Mouse (Mus musculus): ENCODE measurements around the gene Cd101.

The Cd101 gene

GRCm38 (mm10) chr3:101055216-101055615, 25.9 kb upstream of the Cd101 start:
- TF ChIP-seq GATA4 (IDR thresholded peaks at IDR 0.05; ENCODE audit: insufficient replicate concordance, low read length), result no peak

DNA sequence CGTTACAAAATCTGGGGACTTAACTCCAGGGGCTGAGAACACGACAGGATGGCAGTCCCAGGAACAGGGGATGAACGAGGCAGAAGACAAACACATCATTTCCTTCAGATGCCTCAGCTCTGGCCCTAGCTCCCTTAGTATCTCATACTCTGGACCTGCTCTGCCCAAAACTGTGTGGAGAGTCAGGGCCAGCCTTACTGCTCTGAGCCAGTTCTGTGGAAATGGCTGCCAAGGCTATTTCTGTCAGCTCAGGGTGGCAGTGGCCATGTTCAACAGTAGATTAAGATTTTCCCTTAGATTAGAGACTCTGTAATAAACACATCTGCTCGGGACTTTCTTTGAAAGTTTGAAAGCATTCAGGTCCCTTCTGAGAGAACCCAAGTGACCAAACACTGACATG, 22.2 kb upstream of the Cd101 start:
- no peak for TF ChIP-seq GATA4 (IDR thresholded peaks at IDR 0.05; ENCODE audit: insufficient replicate concordance, low read length)

GRCm38 (mm10) chr3:101049997-101050396, 20.6 kb upstream of the Cd101 start:
- TF ChIP-seq GATA4 (IDR thresholded peaks at IDR 0.05; ENCODE audit: insufficient replicate concordance, low read length), result no peak

- no peak for TF ChIP-seq GATA4 (IDR thresholded peaks at IDR 0.05; ENCODE audit: insufficient replicate concordance, low read length)
Observed at GRCm38 (mm10) chr3:101048781-101049180, 19.4 kb upstream of the Cd101 start.

- TF ChIP-seq GATA4 (IDR thresholded peaks at IDR 0.05; ENCODE audit: insufficient replicate concordance, low read length), result no peak
Observed at GRCm38 (mm10) chr3:101047586-101048275, 18.4 kb upstream of the Cd101 start.

DNA sequence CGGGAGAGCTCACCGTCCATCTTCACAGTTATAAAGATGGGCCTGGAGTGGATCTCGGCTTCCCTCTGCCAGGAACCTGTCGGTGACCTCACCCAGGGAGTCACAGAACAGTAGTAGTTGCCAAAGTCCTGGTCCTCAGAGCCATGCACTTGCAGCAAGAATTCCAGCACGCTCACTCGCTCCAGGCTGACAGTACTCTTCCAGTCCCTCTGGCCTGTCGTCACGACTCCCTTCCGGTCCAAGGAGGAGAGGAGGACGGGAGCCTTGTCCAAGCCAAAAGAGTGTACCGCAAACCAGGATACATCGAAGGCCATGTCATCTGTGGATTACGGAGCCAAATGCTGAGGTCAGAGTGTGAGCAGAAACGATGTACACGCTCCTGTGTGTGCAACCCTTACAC, 16.1 kb upstream of the Cd101 start:
- TF ChIP-seq GATA4 (IDR thresholded peaks at IDR 0.05; ENCODE audit: insufficient replicate concordance, low read length), result no peak

DNA sequence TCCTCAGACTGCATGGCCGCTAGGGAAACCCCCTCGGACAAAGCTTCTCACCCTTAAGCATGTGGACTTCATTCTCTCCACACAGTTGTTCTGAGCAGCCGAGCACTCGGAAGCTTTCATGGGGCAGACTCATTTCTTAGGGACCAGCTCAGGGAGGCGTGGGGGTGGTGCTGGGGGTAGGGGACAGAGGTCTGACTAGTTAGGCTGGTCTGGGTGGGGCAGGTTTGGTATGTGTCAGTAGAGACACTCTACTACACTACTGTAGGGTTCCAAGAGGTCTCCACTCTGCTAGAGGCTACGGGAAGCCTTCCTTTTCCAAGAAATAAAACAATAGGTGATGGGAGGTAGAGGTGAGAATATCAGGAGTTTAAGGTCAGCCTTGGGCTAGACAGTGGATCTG, 15.3 kb upstream of the Cd101 start:
- no peak for TF ChIP-seq GATA4 (IDR thresholded peaks at IDR 0.05; ENCODE audit: insufficient replicate concordance, low read length)

DNA sequence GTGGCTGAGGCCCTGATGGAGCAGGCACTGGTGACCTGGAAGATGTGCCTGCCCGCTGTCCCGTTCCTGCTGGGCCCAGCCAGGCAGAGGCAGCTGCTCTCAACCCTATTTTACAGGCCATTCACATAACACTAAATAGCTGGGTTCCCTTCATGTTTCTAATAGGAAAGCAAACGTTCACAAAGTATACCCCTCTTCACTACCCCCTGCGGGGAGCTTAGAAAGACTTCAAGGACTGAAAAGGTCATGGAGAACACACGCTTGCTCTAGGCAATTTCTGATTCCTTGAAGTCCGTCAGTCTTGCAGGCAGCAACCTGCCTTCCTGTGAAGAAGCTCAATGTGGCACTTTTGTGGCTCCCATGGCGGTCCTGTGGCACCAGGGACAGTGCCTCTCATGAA, 12.6 kb upstream of the Cd101 start:
- no peak for TF ChIP-seq GATA4 (IDR thresholded peaks at IDR 0.05; ENCODE audit: insufficient replicate concordance, low read length)

- no peak for TF ChIP-seq GATA4 (IDR thresholded peaks at IDR 0.05; ENCODE audit: insufficient replicate concordance, low read length)
Observed at GRCm38 (mm10) chr3:101037984-101038545, 8.7 kb upstream of the Cd101 start.

DNA sequence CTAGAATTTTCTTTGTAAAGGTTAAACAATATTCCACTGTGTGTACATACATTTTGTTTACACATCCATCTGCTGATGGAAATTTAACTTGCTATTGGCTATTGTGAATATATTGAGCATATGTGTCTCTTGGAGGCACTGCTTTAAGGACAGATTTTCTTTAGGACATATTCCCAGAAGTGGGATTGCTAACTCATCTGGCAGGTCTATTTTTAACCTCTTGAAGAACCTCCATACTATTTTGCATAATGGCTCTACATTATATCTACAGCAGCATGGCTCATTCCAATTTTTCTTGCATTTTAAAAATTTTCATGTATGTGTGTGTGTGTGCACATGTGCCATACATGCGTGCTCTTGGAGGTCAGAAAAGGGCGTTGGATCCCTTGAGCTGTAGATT, 6.6 kb upstream of the Cd101 start:
- TF ChIP-seq GATA4 (IDR thresholded peaks at IDR 0.05; ENCODE audit: insufficient replicate concordance, low read length), result no peak

DNA sequence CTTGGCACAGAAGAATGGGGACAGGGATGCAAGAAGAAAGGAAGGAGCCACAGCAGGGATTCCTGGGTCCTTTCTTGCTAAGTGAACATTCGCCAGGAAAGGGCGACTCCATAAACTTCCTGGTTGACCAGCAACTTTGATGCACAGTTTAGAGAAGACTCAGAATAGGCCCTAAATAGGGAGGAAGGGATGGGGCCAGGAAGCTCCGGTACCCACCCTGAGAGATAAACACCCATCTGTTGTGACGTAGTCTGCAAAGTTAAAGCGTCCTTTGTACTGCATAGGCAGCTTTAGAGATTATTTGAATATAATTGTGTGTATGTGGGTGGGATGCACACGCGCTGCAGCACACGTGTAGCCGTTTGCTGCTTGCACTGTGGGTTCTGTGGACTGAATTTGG, 5.2 kb upstream of the Cd101 start:
- TF ChIP-seq GATA4 (IDR thresholded peaks at IDR 0.05; ENCODE audit: insufficient replicate concordance, low read length), result no peak

DNA sequence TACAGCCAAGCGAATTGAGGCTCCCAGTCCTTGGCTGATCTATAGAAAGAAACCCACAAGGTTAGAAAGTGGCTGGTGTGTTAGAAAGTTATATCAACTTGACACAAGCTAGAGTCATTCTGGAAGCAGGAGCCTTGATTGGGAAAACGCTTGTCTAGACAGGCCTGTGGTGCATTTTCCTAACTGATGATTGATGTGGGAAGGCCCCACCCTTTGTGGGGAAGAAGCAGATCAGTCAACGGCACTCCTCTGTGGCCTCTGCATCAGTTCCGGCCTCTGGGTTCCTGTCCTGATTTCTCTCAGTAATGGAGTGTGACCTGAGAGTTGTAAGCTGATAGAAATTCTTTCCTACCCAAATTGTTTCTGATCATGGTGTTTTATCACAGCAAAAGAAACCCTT, 4.3 kb upstream of the Cd101 start:
- no peak for TF ChIP-seq GATA4 (IDR thresholded peaks at IDR 0.05; ENCODE audit: insufficient replicate concordance, low read length)

GRCm38 (mm10) chr3:101031456-101032142, 2.2 kb upstream of the Cd101 start:
- TF ChIP-seq GATA4 (IDR thresholded peaks at IDR 0.05; ENCODE audit: insufficient replicate concordance, low read length), result no peak

DNA sequence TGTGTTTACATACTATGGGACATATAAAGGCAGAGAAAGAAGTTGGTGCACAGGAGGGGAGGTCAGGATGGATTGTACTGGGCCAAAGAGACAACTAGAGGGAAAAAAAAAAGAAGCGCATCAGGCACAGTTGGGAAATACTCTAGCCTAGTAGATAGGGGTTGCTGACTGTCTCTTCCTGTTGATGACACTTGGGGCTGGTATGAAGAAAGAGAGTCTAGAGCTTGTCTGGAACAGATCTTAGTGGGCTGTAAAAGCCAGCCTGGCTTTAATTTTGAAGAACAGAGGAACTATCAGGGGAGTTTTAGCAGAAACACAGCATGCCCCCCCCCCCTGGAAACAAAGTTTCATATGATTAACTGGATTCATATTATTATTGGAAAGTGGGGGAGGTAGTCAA, 1.3 kb upstream of the Cd101 start:
- no peak for TF ChIP-seq GATA4 (IDR thresholded peaks at IDR 0.05; ENCODE audit: insufficient replicate concordance, low read length)

GRCm38 (mm10) chr3:101026741-101027140, 2.6 kb downstream of the Cd101 start:
- no peak for TF ChIP-seq GATA4 (IDR thresholded peaks at IDR 0.05; ENCODE audit: insufficient replicate concordance, low read length)

DNA sequence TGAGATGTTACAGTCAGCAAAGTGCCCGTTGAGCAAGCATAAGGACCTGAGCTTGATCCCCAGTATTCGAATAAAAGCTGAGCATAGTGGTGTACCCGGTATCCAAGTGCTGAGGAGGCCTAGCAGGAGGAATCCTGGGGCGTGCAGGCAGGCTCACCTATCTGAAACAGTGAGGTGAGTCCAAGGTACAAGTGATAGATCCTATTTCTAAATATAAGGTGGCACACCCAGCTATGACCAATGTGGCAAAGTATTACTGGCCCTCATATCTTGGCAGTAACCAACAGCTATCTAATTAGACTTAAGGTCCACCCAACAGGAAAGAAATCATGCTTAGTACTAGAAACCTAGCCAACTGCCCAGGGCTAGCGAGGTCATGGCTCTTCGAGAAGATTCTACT, 6.4 kb downstream of the Cd101 start:
- no peak for TF ChIP-seq GATA4 (IDR thresholded peaks at IDR 0.05; ENCODE audit: insufficient replicate concordance, low read length)
